Mouse (Mus musculus) kidney, embryonic 15.5 days (tissue): ENCODE measurements around the gene Cntfr. TPM values are rescaled to one million over a fixed set of nuclear protein-coding genes. Genes with fewer than 3 reads are reported as not detected.

Source experiments
- ATAC-seq: fragments of 200-750 bp; cut with Nextera tagmentation; replicated peaks from 2 replicates; pipeline ENCODE4 v1.8.0; 2017; ENCODE audit warnings: moderate TSS enrichment; ENCODE audit not compliant: low FRiP score
- H3K27ac ChIP-seq: fragments of 300-500 bp; sonication (generic); 2 replicates; pipeline ENCODE4 v1.5.1; 2015; ENCODE audit warnings: mild to moderate bottlenecking, inconsistent platforms
- H3K27me3 ChIP-seq: fragments of 300-500 bp; sonication (generic); 2 replicates; pipeline ENCODE4 v1.6.1; 2015; ENCODE audit warnings: inconsistent platforms
- H3K36me3 ChIP-seq: fragments of 300-500 bp; sonication (generic); 2 replicates; pipeline ENCODE4 v1.6.1; 2015; ENCODE audit warnings: inconsistent platforms
- H3K4me1 ChIP-seq: fragments of 300-500 bp; sonication (generic); 2 replicates; pipeline ENCODE4 v1.6.1; 2015; ENCODE audit warnings: inconsistent platforms
- H3K4me2 ChIP-seq: fragments of 300-500 bp; sonication (generic); 2 replicates; pipeline ENCODE4 v1.6.1; 2015; ENCODE audit warnings: moderate library complexity, mild to moderate bottlenecking, inconsistent platforms
- H3K4me3 ChIP-seq: fragments of 300-500 bp; sonication (generic); replicated peaks from 2 replicates; pipeline ENCODE4 v1.5.1; 2015; ENCODE audit warnings: mild to moderate bottlenecking, inconsistent platforms
- H3K9ac ChIP-seq: fragments of 300-500 bp; sonication (generic); 2 replicates; pipeline ENCODE4 v1.6.1; 2015; ENCODE audit warnings: mild to moderate bottlenecking, inconsistent platforms
- H3K9me3 ChIP-seq: fragments of 300-500 bp; sonication (generic); replicated peaks from 2 replicates; pipeline ENCODE4 v1.6.1; 2016; ENCODE audit warnings: inconsistent platforms
- WGBS: fragments of 180-500 bp; shearing (Covaris S2); methylation state at CpG from one replicate; pipeline ENCODE4 v1.1.7; 2015; ENCODE audit warnings: mixed read lengths; 5-methylcytosine and 5-hydroxymethylcytosine counted together
- polyA plus RNA-seq: library from polyadenylated mRNA; unstranded; fragments of >200 nt; fragmentation: Nextera tagmentation; extraction: Ambion mirVana; gene quantifications from 2 replicates; pipeline ENCODE4 v1.2.1, GENCODE M21; 2015

Gene Cntfr
- polyA plus RNA-seq, 1 experiment from 2014 or later, result 22.1 TPM

DNA sequence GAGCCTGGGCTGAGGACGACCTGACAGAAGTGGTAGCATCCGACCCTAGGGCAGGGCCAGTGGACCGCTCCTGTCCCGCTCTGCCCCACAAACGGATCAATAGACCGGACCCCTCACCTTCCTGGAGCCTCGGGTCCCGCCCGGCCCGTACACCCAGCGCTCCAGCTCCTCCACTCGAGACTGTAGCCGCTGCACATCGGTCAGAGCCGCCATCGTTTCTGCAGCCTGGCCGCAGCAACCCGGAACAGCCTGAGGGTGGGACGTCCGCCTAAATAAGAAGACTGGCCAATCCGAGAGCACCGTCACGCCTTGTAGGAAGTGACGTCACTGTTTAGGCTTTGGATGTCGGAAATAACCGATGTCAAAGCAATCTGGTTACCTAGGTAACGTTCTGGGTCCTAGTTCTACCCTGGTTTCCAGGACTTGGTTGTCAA lies 26.0 kb upstream of the Cntfr start, which contains the start of gene Dctn3:
Gene Dctn3, minus strand, starts transcription at position 253 of the 434 bp plus-strand sequence.
- H3K4me3 ChIP-seq, result peak within 1 kb of the TSS; percentile 79
- H3K9me3 ChIP-seq, result no peaks in the 10 kb centered on the region
- peaks cover 28% of the 10 kb centered on the region for H3K36me3 ChIP-seq
- ATAC-seq, result peak; percentile 95
- peak within 1 kb of the TSS; percentile 90 for H3K9ac ChIP-seq
- H3K27me3 ChIP-seq, result peaks cover 45% of the 10 kb centered on the region
- peak within 1 kb of the TSS; percentile 76 for H3K4me2 ChIP-seq
- no peak within 1 kb of the TSS for H3K27ac ChIP-seq
- WGBS, result under 1% methylated on average over 27 of the region's 27 CpGs
- H3K4me1 ChIP-seq, result peaks cover 26% of the 10 kb centered on the region

GRCm38 (mm10) chr4:41716834-41717233 lies 19.9 kb upstream of the Cntfr start:
- Histone ChIP-seq H3K36me3 (peaks cover 58% of the 10 kb centered on the region), H3K4me1 (peaks cover 20% of the 10 kb centered on the region), H3K27ac (no peak overlapping the region), H3K9me3 (no peaks in the 10 kb centered on the region), H3K27me3 (no peaks in the 10 kb centered on the region), H3K4me2 (no peak overlapping the region), H3K9ac (no peak overlapping the region), H3K4me3 (no peak overlapping the region)
- 74% methylated on average over 6 of the region's 6 CpGs for WGBS
- ATAC-seq, result no peak

- Histone ChIP-seq H3K27ac (no peak overlapping the region), H3K4me1 (peaks cover 26% of the 10 kb centered on the region), H3K27me3 (no peaks in the 10 kb centered on the region), H3K9me3 (no peaks in the 10 kb centered on the region), H3K36me3 (peaks cover 67% of the 10 kb centered on the region), H3K4me3 (no peak overlapping the region), H3K4me2 (no peak overlapping the region), H3K9ac (no peak overlapping the region)
- 82% methylated on average over 5 of the region's 5 CpGs for WGBS
- no peak for ATAC-seq
These were observed 18.7 kb upstream of the Cntfr start for GRCm38 (mm10) chr4:41715596-41715995.

- Histone ChIP-seq H3K9ac (no peak overlapping the region), H3K4me3 (no peak overlapping the region), H3K4me1 (peaks cover 26% of the 10 kb centered on the region), H3K27ac (no peak overlapping the region), H3K36me3 (peaks cover 63% of the 10 kb centered on the region), H3K9me3 (no peaks in the 10 kb centered on the region), H3K4me2 (no peak overlapping the region), H3K27me3 (no peaks in the 10 kb centered on the region)
- WGBS, result 72% methylated on average over 8 of the region's 8 CpGs
- ATAC-seq, result no peak
These were observed 18.2 kb upstream of the Cntfr start for GRCm38 (mm10) chr4:41715082-41715481.

GRCm38 (mm10) chr4:41714276-41714675 lies 17.4 kb upstream of the Cntfr start:
- ATAC-seq, result no peak
- Histone ChIP-seq H3K4me2 (peak overlapping the region; percentile 91), H3K4me1 (peaks cover 26% of the 10 kb centered on the region), H3K4me3 (peak overlapping the region; percentile 73), H3K9me3 (no peaks in the 10 kb centered on the region), H3K9ac (no peak overlapping the region), H3K27me3 (no peaks in the 10 kb centered on the region), H3K36me3 (peaks cover 55% of the 10 kb centered on the region), H3K27ac (0 out of 2 replicates have a peak overlapping the region, but pooled peaks have one; percentile 73)
- WGBS, result 16% methylated on average over 8 of the region's 8 CpGs

GRCm38 (mm10) chr4:41713197-41714067 lies 16.5 kb upstream of the Cntfr start, which contains the start of gene Rpp25l:
TSS of gene Rpp25l (minus strand) at chr4:41713534.
- Histone ChIP-seq H3K27ac (peak within 1 kb of the TSS; percentile 73), H3K9me3 (no peaks in the 10 kb centered on the region), H3K4me2 (peak within 1 kb of the TSS; percentile 91), H3K27me3 (no peaks in the 10 kb centered on the region), H3K36me3 (peaks cover 47% of the 10 kb centered on the region), H3K4me1 (peaks cover 26% of the 10 kb centered on the region), H3K9ac (peak within 1 kb of the TSS; percentile 90), H3K4me3 (peak within 1 kb of the TSS; percentile 73)
- ATAC-seq, result peak; percentile 80
- WGBS, result under 1% methylated on average over 61 of the region's 61 CpGs

DNA sequence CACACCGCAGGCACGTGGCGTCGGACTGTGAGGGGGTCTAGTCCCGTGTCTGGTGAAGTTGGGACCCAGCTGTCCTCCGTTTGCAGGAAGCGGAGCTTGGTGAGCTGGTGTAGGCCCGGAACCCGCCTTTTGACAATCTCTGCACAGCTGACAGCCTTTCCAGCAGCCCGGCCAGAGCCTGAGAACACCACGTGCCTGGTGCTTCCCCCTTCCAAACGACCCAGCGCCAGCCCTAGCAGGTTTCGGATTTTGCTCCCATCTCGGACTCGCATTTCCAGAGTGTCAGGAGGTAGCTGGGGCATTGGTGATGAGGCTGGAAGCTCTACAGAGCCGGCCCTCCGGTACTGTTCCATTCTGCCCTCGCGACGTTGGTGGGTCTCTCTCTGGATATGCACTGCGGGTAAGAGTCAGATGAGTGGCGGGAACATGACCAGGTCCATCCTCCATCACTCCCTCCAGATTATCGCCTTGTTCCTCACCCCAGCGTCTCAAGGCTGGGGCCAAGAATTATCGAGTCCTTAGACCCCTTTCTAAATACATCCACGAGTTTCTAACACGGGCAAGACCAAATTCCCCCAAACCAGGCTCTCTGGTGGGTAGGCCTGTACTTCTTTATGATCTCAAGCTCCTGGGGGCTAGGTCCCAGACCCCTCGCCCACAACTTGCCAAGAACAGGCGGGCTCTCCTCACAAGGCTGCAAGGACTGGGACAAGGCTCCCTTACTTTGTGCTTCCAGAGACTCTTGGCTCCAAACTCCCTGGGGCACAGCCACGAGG lies 15.7 kb upstream of the Cntfr start:
- H3K9ac ChIP-seq, result peak overlapping the region; percentile 90
- peak; percentile 17 for ATAC-seq
- peaks cover 33% of the 10 kb centered on the region for H3K4me1 ChIP-seq
- peak overlapping the region; percentile 91 for H3K4me2 ChIP-seq
- peaks cover 39% of the 10 kb centered on the region for H3K36me3 ChIP-seq
- no peaks in the 10 kb centered on the region for H3K27me3 ChIP-seq
- peak overlapping the region; percentile 73; the same call in 1 of the 2 replicates for H3K27ac ChIP-seq
- no peaks in the 10 kb centered on the region for H3K9me3 ChIP-seq
- peak overlapping the region; percentile 73 for H3K4me3 ChIP-seq
- 39% methylated on average over 31 of the region's 31 CpGs for WGBS

DNA sequence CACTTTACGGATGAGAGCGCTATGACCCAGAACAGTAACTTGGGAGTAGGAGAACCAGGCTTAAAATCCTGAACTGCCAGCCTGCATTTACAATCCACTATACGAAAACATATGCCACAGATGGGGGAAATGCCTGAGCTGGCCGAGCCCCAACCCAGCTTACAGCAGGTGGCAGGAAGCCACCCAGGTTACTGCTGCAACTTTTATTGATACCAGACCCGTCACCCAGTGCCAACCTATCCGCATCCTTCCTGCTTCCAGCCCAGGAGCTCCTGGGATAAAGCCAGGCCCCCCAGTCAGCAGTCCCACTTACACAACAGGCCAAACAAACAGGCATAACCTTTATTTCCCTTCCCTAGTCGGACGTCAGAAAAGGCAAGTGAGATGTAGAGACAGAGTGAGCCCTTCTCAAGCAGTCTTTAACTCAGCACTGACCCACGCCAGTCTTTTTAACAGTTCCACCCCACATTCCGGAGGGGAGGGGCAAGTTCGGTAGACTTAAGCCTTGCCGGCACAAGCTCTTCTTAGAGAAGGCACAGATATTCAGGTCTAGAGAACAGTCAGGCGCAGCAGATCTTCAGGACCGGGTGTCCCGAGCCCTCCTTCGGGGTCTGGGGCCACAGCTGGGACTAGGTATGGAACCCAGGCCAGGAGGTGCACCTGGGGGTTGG lies 15.0 kb upstream of the Cntfr start:
- Histone ChIP-seq H3K27ac (no peak overlapping the region), H3K27me3 (no peaks in the 10 kb centered on the region), H3K9me3 (no peaks in the 10 kb centered on the region), H3K4me2 (peak overlapping the region; percentile 91), H3K9ac (peak overlapping the region; percentile 90), H3K4me1 (peaks cover 39% of the 10 kb centered on the region), H3K4me3 (peak overlapping the region; percentile 73), H3K36me3 (peaks cover 32% of the 10 kb centered on the region)
- no peak for ATAC-seq
- 80% methylated on average over 16 of the region's 16 CpGs for WGBS

GRCm38 (mm10) chr4:41710229-41710628 lies 13.3 kb upstream of the Cntfr start:
- H3K36me3 ChIP-seq, result peaks cover 20% of the 10 kb centered on the region
- WGBS, result 72% methylated on average over 4 of the region's 4 CpGs
- H3K9me3 ChIP-seq, result no peaks in the 10 kb centered on the region
- H3K4me1 ChIP-seq, result peaks cover 46% of the 10 kb centered on the region
- no peak overlapping the region for H3K27ac ChIP-seq
- H3K9ac ChIP-seq, result no peak overlapping the region
- no peak for ATAC-seq
- no peak overlapping the region for H3K4me3 ChIP-seq
- no peak overlapping the region for H3K4me2 ChIP-seq
- peaks cover 12% of the 10 kb centered on the region for H3K27me3 ChIP-seq

- H3K4me1 ChIP-seq, result peaks cover 46% of the 10 kb centered on the region
- WGBS, result 36% methylated on average over 8 of the region's 8 CpGs
- H3K27ac ChIP-seq, result no peak overlapping the region
- no peak overlapping the region for H3K9ac ChIP-seq
- H3K4me3 ChIP-seq, result no peak overlapping the region
- peaks cover 15% of the 10 kb centered on the region for H3K36me3 ChIP-seq
- H3K4me2 ChIP-seq, result no peak overlapping the region
- ATAC-seq, result no peak
- H3K9me3 ChIP-seq, result no peaks in the 10 kb centered on the region
- peaks cover 22% of the 10 kb centered on the region for H3K27me3 ChIP-seq
These were observed 11.4 kb upstream of the Cntfr start for GRCm38 (mm10) chr4:41708192-41708745.

DNA sequence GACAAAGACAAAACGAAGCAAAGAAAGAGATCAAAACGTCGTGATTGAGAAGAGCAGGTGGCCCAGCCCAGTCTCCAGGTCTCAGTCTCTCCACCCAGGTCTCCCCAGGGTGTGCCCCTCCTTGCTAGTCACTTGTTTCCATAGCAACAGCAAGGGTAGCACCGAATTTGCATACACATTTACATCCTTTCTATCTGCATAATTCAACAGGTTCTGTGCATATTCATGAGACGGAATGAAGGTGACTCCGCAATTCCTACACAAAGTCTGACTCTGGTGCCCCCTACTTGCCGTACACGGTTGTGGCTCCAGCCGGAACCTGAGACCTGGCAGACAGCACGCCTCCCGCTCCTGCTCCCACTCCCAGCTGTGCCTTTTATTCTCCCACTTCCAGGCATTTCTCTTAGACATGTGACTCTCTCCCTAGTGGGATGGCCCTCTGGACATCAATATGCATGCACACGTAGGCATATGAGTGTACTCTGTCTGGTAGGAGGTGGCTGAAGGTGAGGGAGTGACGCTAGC lies 10.2 kb upstream of the Cntfr start:
- peak overlapping the region; percentile 37 for H3K4me2 ChIP-seq

More for the DNA sequence above, 10.2 kb upstream of the Cntfr start:
- ATAC-seq, result peak; percentile 71
- Histone ChIP-seq H3K36me3 (peaks cover 15% of the 10 kb centered on the region), H3K4me3 (no peak overlapping the region), H3K9ac (no peak overlapping the region), H3K27ac (no peak overlapping the region), H3K4me1 (peaks cover 38% of the 10 kb centered on the region), H3K9me3 (no peaks in the 10 kb centered on the region), H3K27me3 (peaks cover 22% of the 10 kb centered on the region)
- whole genome bisulfite sequencing, result 2% methylated on average over 13 of the region's 13 CpGs
